Mouse (Mus musculus) right cerebral cortex, postnatal 25 days (tissue): ENCODE results near the gene Ttc9b.
"Not testable (repeated sequence)": the region's sequence is repeated elsewhere in the genome, so short reads cannot be mapped to it uniquely, and the experiment has no call there.

Experiments
- DNase-seq: peaks from one replicate; pipeline ENCODE4 v3.0.0; 2022

Gene Ttc9b

DNA sequence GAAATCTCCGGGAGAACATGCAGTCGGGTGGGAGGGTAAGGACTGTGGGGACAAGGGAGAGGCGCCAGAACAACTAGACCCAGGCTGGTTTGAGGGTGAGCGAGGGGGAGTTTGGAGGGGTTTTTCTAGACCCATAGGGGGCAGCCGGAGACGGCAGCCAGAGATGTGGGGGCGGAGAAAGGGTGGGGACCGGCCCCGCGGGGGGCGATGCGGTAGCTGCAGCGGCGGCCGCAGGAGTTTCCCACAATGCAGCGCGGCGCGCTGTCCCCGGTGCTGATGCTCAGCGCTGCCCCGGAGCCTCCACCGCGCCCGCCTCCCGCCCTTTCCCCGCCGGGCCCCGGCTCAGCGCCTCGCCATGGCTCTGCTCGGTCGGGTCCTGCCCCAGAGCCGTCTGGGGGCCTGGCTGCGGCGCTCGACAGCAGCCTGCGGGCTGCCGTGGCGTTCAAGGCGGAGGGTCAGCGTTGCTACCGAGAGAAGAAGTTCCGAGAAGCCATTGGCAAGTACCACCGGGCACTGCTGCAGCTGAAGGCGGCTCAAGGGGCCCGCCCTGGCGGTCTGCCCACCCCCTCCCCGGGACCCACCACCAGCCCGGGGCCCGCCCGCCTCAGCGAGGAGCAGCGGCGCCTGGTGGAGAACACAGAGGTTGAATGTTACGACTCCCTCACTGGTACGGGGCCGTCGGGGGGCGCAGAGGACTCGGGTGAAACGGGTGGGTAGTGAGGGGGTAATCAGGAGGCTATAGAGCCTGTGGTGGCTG lies at the start of gene Ttc9b:
TSS of gene Ttc9b (plus strand) at position 235 of the 757 bp plus-strand sequence.
- DNase-seq, result peak; percentile 87

DNA sequence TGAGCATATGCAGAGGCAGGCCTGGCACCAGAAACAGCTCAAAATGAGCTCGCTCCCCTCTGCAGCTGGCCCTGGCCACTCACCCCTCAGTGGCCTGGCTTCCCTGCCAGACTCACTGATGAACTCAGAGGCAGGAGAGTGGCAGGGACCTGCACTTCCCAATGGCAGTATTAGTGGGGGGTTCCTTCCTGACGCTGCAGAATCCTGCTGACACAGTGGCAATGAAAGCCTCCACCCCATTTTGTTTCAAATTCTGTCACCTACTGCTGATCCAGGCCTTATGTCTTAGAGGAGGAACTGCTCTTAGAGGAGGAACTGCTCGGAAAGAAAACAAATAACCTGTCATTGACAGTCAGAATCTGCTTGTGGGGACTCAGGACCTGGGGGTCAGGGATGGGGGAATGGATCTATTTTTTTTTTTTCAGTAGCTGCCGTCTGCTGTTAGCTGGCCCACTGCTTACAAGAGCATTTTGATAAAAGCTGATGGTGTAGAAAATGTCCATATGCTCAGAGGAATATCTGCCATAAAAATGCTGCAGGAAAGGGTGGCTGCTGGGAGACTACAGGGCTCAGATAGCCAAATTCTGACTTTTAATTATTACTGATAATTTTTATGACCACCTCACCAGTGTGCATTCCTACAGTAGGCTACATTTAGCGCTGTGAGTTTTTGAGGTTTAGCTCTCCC lies 48.9 kb upstream of the Ttc9b start:
- DNase-seq, result no peak

DNA sequence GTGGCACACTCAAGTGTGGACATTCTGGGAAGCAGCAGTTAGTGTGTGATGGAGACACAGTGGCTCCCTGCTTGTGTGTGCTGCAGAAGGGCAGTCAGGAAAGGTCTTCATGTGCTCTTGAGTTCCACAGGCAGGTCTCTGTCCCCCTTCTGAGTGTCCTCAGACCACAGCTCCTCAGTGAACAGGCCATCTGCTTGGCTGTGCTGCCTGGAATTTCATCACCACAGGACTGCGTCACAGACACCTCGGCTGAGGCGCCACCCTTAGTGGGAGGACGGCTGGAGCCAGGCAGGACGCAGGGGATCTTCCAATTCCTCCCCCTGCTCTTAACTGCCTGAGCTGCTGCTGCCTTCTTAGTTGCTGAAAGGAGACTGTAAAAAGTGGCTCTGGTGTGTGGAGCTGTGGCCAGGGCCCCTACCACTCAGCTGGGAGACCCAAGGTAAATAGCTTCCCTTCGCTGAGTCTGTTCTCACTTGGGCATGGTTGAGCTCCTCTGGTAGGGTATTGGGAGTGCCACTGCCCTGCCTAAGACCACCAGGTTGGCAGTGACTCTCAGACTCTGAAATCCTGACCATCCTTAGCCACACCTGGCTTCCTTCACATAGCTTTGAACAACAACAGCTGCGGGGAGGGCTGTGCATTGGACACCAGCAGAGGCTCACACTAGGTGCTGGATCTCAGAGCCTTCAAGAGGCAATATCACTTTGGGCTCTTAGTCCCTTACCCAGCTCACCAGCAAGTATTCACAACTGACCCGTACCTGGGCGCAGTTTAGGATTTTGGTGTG lies 48.0 kb upstream of the Ttc9b start:
- DNase-seq, result peak; percentile 81

DNA sequence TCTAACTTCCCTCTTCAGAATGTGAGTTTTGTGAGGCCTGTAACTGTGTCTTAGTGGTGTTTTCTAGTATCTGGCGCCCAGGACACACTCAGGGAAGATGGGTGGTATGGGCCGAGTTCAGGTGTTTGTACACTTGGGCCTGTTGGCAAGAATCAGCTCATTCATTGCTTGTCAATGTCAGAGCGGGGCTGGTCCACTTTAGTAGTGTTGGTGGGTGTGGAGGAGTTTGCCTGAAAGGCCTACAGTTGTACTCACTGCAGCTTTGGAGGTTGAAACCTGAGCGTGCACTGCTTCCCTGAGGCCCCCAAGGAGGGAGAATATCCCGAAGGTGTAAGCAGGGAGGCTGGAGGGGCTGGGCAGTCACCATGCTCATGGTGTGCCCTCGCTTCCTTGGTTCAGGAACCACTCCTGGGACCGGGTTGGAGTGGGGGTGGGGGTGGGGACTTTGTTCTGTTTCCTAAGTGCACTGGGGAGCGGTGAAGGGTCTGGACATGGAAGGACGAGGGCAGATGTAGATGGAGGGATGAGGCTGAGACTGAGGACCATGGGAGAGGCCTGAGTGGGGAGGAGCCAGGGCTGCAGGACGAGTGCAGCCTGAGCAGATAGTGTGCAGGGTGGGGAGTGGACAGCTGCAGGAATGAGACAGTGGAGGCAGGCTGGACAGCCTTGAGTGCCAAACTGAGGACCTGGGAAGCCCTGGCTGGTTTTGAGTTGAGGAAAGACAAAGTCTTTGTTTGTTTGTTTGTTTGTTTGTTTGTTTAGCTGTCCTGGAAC lies 47.0 kb upstream of the Ttc9b start:
- DNase-seq, result no peak

DNA sequence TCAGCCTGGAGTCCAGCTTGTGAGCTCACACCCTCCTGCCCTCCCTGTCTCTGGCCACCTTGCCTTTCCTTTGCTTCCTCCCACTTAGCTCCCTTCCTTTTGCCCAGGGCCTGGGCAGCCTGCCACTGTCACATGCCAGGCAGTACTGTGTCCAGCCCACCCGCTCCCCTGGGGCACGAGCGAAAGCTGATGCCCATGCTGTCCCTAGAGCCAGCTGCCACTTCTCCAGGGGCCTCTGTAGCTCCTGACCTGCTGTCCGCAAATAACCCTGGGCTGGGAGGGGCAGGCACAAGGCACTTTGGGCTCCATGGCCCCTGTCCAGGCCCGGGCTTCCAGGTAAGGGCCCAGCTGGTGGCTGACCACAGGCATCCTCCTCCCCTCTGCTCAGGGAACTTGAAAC lies 46.1 kb upstream of the Ttc9b start:
- DNase-seq, result peak; percentile 44

DNA sequence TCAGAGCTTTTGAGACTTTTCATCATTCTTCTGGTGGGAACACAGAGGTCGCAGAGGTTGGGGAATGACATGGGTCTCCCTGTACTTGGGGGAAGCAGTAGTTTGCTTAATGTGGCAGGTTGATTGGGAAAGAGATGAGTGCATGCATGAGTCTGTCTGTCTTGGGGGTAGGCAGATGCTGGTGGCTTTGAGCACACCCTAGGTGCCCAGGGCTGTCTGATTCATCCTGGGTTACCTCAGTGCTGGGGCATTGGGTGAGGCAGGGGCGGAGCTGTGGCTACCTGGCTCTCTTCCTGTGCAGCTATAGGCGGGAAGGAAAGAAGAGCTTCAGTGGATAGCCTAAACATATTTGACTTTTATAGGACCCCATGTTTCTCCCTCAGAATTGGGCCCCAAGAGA lies 45.6 kb upstream of the Ttc9b start:
- DNase-seq, result no peak

DNA sequence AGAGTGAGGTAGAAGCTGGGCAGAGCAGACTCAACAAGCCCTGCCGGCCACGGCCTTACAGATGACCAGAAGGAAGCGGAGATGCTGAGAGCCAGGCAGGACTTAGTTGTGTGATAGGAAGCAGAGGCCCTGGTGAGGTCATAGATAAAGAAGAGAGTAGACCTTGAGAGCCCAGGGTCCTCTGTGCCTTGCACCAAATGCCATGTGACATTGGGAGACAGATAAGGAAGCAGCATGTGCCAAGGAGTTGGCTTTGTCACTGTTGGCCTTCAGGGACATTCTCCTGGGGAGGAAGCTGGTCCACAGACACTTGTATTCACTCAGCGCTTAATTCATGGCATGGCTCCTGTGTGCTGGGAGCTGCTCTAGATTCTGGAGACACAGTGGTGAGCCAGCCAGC lies 44.4 kb upstream of the Ttc9b start:
- no peak for DNase-seq

DNA sequence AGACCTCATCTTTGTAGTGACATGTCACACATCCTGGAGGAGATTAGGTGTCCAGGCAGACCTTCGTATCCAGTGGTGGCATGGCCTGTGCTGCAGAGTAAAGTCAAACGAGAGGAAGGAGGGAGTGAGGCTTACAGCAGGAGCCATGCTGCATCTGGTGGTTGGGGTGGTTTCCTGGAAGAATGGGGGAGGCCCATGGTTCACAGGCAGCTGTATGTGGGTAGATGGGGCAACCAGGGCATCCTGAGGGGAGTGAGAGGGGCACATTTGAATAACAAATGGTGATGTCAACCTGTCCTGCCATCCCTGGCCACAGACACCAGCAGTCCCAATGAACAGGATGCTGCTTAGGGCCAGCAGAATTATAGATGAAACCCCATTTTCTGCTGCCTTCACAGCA lies 44.0 kb upstream of the Ttc9b start:
- DNase-seq, result no peak

DNA sequence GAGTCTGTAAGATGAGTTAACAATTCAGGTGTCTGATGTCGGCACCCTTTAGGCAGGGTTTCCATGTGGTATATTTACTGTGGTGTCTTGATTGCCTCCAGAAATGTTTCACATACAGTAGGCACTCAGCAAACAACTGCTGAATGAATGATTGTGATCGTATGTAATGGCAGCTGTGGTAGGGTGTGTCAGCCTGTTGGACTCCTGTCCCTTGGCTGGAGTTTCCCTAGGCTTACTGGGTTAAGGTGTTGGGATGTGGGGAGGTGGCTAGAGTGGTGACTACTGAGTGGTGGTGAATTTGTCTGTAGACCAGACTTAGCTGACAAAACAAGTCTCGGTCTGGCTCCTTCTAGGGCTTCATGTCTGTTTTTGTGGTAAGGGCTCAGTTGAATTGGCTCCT lies 43.3 kb upstream of the Ttc9b start:
- DNase-seq, result no peak

DNA sequence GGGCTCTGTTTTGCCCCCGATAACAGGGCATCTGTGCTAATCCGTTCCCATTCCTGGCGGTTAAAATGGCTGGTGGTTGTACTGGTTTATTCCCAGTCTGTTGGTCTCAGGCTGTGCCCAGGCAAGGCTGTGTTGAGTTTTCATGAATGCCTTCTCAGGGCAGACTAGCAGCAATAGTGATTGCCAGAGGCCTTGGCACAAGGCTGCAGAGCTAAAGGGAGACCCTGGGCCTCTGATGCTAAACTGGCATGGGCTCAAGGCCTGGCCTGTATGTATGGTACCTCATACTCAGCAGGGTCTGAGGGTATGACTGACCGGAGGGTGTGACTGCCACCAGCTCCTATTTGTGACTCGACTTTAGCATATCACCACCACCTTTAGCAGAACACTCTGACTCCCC lies 42.8 kb upstream of the Ttc9b start:
- DNase-seq, result no peak

DNA sequence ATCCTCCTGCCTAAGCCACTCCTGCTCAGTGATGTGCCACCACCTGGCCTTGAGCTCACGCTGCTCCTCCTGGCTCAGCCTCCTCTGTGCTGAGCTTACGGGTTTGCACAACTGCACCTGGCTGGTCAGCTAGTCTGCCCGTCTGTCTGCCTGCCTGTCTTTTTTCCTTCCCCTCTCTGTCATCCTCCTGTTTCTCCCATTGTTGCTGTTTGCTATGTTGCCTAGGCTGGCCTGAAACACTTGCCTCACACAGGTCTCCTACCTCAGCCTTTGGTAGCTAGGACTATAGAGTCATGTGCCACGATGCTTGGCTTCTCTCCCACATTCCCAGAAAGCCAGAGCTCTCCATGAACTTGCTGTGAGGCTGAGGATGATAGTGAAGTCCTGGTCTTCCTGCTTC lies 40.8 kb upstream of the Ttc9b start:
- DNase-seq, result no peak

DNA sequence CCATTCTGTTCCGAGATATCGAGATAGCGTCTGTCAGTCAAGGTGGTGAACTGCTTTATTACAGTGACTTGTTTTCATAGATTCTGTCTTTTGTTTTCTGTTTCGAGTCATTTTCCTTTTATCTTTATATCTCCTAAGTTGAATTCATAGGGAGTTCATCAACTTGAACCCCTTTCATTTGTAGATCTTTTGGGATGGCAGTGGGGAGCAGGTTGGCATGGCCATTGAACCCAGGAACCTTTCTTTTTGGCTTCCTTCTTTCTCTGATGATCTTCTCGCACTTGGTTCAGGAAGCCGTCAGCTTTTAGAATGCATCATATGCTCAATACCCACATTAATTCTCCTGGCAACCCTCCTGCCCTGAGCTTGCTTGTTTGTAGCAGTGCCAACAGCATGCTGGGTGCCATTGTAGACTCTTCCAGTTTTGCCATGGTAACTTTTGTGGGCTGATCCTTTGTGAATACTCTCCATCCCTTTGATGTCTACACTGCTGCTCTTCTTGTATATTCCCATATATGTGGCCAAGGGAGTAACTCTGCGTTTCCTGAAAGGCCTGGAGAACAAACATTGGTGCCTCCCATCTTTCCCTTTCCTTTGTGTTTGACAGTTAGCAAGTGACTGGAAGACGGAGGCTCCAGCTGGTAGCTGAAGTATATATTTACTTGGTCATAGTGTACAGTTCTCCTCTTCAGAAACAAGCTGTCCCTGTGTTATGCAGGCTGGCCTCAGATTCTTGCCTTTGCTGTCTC lies 39.8 kb upstream of the Ttc9b start:
- no peak for DNase-seq

DNA sequence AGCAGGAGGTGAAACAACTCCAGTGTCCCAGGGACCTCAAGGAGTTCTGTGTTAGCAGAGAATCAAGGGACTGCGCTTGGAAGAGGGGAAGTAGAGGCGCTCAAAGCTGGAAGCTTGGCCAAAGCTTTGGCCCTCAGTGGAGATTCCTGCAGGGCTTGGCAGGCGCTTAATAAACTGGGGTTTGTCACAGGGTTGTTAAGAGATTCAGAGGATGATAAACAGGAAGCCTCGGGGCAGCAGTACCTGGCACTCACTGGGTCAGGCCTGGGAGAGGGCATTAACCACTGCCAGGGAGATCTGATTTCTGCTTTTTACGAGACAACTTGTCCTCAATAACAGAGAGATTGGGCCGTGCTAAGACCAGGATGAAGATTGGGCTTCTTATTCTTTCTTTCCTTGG lies 32.7 kb upstream of the Ttc9b start:
- DNase-seq, result no peak

DNA sequence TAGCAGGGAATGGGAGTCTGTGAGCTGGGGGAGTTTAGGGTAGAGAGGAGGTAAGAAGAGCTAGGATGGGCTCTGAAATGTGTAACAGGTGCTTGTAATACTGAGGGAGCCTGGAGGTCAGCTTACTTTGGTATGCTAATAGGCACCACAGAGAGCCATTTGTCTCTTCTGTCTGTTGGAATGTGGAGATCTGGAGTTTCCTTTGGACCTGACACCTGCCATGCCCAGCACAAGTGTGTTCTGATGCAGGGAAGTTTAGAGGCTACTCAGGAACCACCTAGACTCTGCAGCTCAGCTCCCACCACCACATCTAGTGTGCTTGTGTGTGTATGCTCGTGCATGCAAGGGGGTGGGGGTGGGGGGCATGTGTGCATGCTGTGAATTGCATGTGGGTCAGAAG lies 31.5 kb upstream of the Ttc9b start:
- DNase-seq, result no peak

DNA sequence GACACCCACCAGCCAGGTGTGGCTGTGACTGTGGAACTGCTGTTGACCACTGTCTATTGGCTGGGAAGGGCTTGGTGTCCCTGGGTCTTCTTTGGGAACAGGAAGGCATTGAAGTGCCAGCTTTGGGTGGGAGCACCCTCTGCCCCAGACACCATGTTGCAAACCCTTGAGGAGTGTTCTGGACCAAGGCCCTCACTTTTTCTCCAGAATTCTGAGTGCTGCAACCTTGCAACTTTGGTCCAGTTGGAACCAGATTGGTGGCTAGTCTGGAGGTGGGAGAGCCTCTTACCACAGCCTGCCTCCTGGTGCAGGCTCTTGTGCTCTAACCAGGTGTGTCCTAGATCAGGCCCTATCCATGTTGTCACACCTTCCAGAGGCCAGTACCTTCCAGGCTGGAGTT lies 28.7 kb upstream of the Ttc9b start:
- DNase-seq, result no peak

DNA sequence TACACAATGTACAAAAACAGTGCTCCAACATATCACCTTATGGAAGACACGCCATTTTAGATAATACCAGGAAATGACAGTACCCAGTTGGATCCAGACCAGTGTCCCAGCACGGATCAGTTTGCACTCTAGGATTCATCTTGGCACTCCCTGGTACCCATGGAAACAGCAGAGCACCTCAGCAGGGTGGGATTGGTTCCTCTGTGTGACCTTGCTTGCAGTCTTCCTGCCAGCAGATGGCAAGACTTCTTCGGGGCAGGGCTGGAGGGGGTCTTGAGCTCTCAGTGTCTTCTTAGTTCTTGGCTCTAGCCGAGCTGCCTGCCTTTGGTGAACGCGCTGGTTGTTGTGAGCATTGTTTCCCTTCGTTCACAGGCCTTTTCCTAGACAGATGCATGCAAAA lies 26.0 kb upstream of the Ttc9b start:
- DNase-seq, result no peak

DNA sequence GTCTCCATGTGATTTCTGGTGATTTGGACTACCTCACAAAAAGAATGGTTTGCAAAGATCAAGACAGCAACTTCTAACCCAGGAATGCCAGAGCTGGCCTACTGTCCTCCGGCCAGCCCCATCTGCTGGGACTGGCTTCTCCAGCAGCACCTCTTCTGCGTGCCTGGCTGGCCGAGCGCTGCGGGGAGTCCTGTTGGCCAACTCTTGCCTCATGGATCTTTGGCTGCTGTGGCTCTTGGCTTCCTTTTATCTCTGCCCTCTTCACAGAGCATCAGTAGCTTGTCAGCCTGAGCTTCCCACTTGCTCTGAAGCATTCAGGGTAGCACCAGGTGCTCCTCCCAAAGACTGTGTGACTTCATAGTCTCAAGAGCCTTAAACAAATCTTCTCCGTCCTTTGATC lies 25.5 kb upstream of the Ttc9b start:
- no peak for DNase-seq

DNA sequence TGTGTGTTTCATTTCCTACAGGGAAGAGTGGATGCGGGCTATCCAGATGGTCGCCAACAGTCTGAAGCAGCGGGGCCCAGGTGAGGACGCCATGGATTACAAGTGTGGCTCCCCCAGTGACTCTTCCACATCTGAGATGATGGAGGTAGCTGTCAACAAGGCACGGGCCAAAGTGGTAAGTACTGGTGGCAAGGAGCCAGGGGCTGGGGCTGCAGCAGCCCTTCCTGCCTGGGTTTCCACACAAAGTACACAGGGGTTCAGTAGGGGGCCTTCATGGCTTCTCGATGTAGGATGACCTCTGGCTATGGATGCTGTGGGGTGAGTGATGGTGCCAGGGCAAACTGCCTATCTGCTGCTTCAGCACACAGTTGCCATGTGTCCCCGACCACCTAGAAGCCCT lies 24.9 kb upstream of the Ttc9b start:
- DNase-seq, result not testable (repeated sequence)

DNA sequence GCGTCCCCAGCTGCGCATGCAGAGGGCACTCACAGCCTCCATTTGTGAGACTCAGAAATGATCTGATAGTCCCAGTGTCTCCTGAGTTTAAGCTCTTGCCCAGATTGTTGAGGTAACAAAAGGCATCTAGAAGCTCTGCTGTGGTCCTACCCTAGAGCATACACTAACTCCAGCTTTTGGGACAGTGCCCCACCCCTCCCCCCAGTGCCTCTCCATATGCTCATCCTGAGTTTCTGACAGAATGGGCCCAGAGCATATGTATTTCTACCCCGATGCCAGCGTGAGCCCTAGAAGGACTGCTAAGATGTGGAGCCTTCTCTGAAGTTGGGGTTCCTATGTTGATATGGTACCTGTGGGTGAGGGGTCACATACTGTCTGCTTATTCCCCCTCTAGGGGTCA lies 22.3 kb upstream of the Ttc9b start:
- DNase-seq, result no peak

DNA sequence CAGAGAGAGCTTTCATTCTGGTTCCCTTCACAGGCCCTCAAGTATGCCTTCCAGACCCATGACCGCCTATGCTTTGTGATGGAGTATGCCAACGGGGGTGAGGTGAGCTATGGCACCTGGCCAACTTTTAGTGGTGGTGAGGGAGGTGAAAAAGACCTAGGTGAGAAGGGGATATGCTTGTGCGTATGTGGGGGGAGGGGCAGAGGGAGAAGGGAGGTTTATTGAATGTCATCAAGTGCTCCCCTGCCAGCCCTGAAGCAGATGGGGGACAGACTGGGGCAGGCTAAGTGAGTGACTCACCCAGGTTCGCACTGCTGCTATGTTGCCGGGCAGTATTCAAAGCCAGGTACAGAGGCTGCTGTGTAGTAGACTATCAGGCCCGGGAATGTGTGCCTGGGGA lies 20.5 kb upstream of the Ttc9b start:
- DNase-seq, result no peak

DNA sequence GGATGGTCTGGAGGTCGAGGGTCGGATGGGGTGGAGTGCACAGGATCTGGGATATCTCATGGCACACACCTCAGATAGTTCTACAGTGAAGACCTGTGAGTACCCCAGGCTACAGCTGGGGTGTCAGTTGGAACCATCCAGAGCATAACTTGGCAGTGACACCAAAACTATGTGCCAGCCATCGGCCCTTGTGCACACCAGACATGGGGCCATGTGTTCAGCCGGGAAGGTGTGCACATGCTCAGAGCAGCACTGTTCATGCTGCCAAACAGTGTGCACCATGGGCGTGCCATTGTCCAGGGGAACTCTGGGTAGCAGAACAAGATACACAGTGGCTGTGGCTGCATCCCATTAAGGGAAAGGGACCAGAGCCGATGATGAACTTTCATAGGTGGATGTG lies 19.0 kb upstream of the Ttc9b start:
- DNase-seq, result no peak

DNA sequence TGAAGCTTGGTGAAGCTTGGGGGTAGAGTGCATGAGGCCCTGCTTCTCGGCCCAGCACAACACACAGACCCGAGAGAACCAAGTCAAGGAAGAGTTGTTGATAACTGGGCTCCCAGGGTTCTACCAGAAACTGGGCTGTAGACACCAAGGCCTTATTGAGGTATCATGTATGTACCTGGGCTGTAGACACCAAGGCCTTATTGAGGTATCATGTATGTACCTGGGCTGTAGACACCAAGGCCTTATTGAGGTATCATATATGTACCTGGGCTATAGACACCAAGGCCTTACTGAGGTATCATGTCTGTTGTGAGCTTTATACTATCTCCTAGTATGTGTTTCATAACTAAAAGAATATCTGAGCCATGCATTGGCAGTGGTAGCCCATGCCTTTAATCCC lies 18.6 kb upstream of the Ttc9b start:
- DNase-seq, result not testable (repeated sequence)

DNA sequence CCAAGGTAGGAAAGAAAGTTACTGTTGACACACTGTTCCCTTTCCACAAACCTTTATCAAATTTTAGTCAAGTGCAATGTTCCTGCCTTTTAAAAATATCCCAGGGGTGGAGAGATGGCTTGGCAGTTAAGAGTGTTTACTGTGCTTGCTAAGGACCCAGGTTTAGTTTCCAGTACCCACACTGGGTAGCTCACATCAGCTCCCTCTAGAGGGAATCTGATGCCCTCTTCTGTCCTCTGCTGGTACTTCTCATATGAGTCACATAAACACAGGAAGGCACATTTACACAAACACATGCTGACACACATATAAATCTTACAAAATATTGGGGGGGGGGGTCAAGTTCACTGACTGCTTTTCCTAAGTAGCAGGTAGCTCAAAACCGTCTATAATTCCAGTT lies 9.2 kb upstream of the Ttc9b start:
- no peak for DNase-seq
